Mouse (Mus musculus) megakaryocyte, embryonic 14.5 days (primary cell): ENCODE data around the gene Lrfn1.

Experiments
- FLI1 ChIP-seq: IDR thresholded peaks from 2 replicates; pipeline ENCODE4 v1.6.1; 2012; ENCODE audit warnings: low read length, inconsistent platforms, mixed read lengths
- GATA1 ChIP-seq: IDR thresholded peaks from 3 replicates; pipeline ENCODE4 v1.6.1; 2012; ENCODE audit warnings: mixed read lengths, low read length, inconsistent platforms, borderline replicate concordance

- no peak for TF ChIP-seq GATA1
- TF ChIP-seq FLI1, result no peak
Observed at GRCm38 (mm10) chr7:28488030-28488491, 36.3 kb downstream of the Lrfn1 start.
